Mouse (Mus musculus): ENCODE measurements at regions not wholly inside any gene's neighbourhood (a gene's known extent, or its start where the extent isn't known, plus 50 kb on each side); places are given as distances from the start of the nearest gene placed in this dataset.

DNA sequence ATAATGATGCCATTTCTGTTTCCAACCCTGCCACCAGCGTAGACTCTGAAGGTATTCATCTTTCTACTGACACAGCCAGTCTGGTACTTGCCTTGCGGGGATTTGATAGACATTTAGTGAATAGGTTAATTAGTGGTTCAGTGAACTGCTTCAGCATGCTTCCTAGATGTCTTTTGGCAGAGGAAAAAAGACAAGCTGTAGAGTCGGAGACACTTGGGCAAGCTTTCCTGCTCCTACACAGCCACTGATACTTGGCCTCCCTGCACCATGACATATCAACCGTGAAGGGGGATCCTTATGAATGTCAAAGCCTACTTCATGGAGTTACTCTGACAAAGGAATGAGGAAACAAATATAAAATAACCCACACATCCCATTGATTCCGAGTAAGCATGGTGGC lies 308.7 kb downstream of the Kctd12 start:
- no peak for DNase-seq (ENCODE audit: extremely low spot score, low read depth, low spot score)

- no peak for DNase-seq (ENCODE audit: extremely low spot score, low read depth, low spot score)
Measured at GRCm38 (mm10) chr14:102663240-102663639, 319.2 kb downstream of the Kctd12 start.

GRCm38 (mm10) chr14:102660351-102660750 lies 322.1 kb downstream of the Kctd12 start:
- DNase-seq (ENCODE audit: extremely low spot score, low read depth, low spot score): no peak

DNA sequence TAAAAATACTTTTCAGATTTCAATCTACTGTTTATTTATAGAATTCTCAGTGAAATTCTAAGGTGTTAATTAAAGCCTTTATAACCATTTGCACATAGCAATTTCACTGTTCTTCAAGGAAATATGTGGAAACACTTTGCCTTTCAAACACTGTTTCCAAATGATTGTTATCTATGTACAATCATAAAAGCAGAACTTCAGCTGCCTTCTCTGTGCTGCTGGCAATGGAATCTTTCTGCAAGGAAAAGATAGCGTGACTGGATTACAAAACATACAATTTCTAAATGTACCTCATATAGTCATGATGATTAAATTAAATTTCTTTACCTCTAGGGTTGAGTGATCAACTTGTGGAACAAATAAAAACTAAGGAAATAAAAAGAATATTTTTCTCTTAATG lies 326.2 kb downstream of the Kctd12 start:
- no peak for DNase-seq (ENCODE audit: extremely low spot score, low read depth, low spot score)

DNA sequence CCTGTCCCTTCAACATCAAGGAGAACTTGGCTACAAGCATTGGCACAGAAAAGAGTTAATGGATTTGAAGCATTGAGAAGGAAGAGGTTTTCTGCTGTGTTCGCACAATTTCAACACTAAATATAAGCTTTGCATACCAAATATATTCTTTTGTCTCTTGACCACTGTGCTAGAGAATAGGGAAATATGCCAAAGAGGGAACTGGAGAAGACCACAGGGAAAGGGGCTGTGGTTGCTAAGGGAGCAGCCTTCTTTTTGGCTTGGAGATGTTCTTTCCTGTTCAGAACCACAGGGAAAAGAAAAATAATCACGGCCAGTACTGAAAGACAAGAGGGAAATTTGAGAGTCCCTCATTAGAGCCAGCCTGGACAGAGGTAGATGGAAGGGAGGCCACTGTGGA lies 352.8 kb downstream of the Kctd12 start:
- DNase-seq (ENCODE audit: extremely low spot score, low read depth, low spot score): no peak

DNA sequence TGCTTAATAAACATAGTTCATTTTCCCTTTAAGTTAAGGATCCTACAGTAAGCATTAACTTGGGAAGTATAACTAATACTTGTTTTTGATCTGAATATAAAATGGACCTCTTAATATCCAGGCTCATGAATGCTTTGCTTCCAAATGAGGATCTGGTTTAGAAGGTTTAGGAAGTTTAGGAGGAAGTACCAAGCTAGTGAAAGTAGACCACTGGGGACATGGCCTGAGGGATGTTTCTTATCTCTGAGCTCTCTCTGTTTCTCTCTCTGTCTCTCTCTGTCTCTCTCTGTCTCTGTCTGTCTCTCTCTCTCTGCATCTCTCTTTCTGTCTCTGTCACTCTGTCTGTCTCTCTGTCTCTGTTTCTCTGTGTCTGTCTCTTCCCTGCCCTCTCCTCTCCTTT lies 360.9 kb downstream of the Kctd12 start:
- no peak for DNase-seq (ENCODE audit: extremely low spot score, low read depth, low spot score)

GRCm38 (mm10) chr14:102619056-102619455 lies 363.4 kb downstream of the Kctd12 start:
- peak; percentile 33 for DNase-seq (ENCODE audit: extremely low spot score, low read depth, low spot score)

GRCm38 (mm10) chr14:102615588-102616309 lies 366.7 kb downstream of the Kctd12 start:
- no peak for DNase-seq (ENCODE audit: extremely low spot score, low read depth, low spot score)

- DNase-seq (ENCODE audit: extremely low spot score, low read depth, low spot score): no peak
Measured at GRCm38 (mm10) chr14:102606055-102606454, 376.4 kb downstream of the Kctd12 start.

GRCm38 (mm10) chr14:102594850-102595249 lies 387.6 kb downstream of the Kctd12 start:
- no peak for DNase-seq (ENCODE audit: extremely low spot score, low read depth, low spot score)

GRCm38 (mm10) chr14:102553781-102554180 lies 428.7 kb downstream of the Kctd12 start:
- DNase-seq (ENCODE audit: extremely low spot score, low read depth, low spot score): no peak

DNA sequence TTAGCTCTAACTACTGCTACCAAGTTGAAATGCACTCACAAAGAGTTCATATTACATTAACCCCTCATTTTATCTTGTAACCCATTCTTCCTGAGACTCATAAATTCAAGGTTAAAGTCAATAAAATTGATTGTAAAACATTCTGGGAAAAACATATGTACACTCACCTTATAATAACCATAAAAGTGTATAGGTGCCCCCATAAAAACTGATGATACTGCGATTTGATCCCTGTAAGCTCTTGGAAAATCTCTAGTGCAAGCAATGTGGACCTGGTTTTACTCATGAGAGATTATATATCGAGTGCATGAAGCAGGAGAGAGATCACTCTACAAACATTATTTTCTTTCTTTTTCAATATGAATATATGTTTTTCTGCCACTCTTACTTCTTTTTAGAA lies 429.8 kb downstream of the Kctd12 start:
- DNase-seq (ENCODE audit: extremely low spot score, low read depth, low spot score): peak; percentile 14

DNA sequence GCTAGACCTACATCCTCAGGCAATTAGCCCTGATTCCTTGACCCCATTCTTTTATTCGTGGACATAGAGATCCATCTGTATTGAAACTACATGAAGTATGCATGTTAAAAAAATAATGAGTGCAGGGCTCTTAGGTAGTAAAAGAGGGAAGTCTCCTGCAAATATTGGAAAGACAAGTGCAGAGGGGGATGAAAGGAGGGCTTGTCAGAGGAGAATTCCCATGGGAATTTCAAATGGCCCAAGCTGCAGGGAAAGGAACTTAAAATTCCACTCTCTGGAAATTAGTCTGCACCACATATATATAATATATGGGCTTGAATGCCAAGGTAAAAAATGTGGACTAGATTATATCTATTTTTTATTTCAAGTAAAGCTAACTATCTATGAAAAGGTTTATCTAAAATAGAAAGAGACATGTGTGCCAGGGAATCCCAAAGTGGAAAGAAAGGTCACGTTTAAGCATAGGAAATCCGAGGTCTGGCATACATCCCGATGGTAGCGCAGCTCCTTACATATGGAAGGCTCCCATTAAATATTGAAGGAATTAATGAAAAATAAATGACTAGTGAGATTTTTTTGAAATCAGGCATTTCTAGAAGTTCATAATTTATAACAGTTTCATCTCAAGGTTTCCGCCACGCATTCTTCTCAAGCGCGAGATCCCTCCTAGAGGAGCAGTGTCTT lies 457.4 kb downstream of the Kctd12 start:
- DNase-seq (ENCODE audit: extremely low spot score, low read depth, low spot score): no peak

DNA sequence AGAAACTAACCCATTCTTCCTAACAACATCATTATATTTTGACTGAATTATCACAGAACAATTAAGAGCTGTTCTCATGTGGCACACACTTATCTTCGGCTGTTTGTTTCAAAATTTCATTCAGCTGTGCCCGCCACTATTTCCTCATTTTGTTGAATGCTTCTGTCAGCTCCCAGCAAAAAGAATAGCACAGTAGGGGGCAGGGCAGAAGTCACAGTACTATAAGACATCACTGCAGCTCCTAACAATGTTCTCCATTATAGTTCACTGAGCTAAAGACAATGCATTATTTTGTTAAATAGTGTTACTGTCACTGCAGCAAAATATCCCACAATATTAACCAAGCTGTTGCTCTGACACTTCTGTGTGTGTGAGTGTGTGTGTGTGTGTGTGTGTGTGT lies 465.7 kb downstream of the Kctd12 start:
- no peak for DNase-seq (ENCODE audit: extremely low spot score, low read depth, low spot score)

DNA sequence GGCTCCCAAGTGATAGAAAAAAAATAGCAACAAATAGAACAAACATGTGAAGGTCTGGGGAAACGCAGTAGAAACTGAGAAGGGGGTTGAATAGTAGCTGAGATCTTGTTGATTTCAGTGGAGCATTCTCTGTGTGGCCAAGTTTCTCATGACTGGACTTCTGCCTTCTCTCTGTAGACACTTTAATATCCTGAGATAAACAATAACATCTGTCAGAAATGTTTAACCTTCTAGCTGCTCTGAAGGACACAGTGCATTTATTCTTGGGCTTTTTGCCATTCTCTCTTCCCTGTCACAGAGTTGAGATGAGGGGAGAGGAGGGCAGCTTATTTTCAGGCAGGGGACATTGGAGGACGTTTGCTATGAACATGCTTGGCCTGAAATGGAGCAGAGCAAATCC lies 467.9 kb downstream of the Kctd12 start:
- DNase-seq (ENCODE audit: extremely low spot score, low read depth, low spot score): no peak

DNA sequence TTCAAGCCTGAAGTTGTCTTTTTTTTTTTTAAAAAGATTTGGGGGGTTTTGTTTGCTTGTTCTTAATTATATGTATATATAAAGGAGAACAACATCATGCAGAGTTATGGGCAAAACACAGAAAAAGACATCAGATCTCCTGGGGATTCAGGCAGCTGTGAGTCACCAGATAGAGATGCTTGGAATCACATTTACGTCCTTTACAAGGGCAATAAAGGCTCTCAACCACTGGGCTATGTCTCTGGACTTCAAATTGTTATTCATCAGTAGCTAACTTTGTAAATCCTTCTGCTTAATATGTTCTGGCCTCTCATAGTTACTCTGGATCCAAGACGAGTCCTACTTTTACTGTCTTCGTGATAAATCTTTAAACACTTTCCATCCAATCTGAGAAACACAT lies 469.8 kb downstream of the Kctd12 start:
- DNase-seq (ENCODE audit: extremely low spot score, low read depth, low spot score): no peak

- DNase-seq (ENCODE audit: extremely low spot score, low read depth, low spot score): peak; percentile 46
Measured at GRCm38 (mm10) chr14:102511691-102512383, 470.6 kb downstream of the Kctd12 start.

DNA sequence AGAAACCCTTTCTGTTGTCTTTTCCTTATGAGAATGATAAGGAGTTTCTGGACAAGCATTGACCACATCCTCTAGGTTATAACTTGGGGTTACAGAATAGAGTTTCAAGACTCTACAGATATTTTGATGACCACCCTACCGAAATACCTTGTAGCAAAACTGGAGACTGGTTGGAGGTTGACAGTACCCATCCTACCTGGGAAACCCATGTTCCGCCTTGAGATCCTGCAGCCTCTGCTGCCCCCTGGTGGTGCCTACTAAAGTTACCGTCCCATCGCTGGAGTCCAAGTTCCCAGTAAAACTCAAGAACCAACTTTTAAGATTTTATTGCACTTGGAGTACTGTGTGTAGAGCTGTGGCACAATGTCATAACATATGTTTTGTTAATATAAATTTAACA lies 472.1 kb downstream of the Kctd12 start:
- DNase-seq (ENCODE audit: extremely low spot score, low read depth, low spot score): no peak

GRCm38 (mm10) chr14:102505696-102506321 lies 476.6 kb downstream of the Kctd12 start:
- no peak for DNase-seq (ENCODE audit: extremely low spot score, low read depth, low spot score)

DNA sequence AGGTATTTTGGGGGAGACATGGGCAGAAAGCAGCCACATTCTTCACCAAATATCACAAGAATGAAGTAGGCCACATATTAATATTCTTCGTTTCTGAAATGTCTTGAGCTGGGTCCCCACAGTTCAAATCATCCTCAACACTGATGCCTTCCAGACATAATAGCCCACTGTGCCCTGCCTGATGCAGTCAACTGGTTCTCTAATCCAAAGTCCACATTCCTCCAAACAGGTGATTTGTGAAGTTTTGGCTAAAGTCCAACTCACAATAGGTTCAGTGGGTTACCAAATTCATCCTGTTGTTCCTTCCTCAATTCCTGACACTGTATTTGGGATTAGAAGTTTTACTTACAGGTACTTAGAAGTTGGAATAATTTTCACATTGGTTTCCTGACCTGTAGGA lies 485.3 kb downstream of the Kctd12 start:
- no peak for DNase-seq (ENCODE audit: extremely low spot score, low read depth, low spot score)

DNA sequence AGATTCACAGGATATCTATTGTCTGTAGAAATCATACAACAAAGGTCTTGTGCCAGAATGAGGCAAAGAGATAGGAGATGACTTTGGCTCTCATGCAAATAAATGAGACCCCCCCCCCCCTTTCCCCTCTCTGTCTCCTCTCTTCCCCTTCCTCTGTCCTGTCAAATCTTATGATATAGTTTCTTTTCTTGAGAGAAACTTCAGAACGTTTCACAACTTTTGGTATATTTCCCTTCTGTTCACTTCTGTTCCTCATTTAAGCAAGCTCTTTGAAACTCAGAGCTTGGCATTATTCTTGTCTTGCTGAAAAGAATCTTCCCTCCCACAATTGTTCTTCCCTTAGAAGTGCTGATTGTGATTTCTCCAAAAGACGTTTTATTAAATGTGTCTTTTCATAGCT lies 490.1 kb downstream of the Kctd12 start:
- DNase-seq (ENCODE audit: extremely low spot score, low read depth, low spot score): no peak

DNA sequence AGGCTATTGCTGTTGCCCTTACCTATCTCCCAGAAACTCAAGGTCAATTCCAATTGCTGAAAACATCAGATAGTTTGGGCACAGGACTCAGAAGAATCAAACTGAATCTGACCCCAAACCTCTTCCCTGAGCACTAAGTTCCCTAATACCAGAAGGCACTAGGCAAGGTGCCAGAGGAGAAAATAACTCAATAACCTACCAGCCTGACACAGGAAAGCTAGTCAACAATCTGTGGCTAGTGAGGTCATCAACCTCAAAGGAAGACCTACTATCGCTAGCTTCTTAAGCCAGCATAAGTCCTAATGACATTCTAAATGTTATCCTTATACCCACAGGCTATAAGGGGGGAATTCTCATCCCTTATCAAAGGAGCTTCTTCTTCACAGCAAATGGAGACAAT lies 491.2 kb downstream of the Kctd12 start:
- DNase-seq (ENCODE audit: extremely low spot score, low read depth, low spot score): no peak

Measured in hindlimb bud, embryonic 11.5 days (tissue).